Mouse (Mus musculus) lung, postnatal 0 days (tissue): Measurements from ENCODE around the gene Gm11011. TPM values are rescaled to one million over a fixed set of nuclear protein-coding genes. Genes with fewer than 3 reads are reported as not detected.

Experiments
- ATAC-seq: fragments of 200-750 bp; cut with Nextera tagmentation; 2 replicates; pipeline ENCODE4 v1.8.0; 2017; ENCODE audit warnings: moderate library complexity
- DNase-seq: peaks from one replicate; pipeline ENCODE4 v3.0.0-alpha.2; 2016; ENCODE audit warnings: low spot score
- H3K27ac ChIP-seq: fragments of 300-500 bp; sonication (generic); 2 replicates; pipeline ENCODE4 v1.5.1; 2014; ENCODE audit warnings: antibody characterized with exemption, mild to moderate bottlenecking, low read length, mixed read lengths
- H3K27me3 ChIP-seq: fragments of 300-500 bp; sonication (generic); replicated peaks from 2 replicates; pipeline ENCODE4 v1.6.1; 2014; ENCODE audit warnings: low read length, mixed read lengths; ENCODE audit not compliant: insufficient read depth
- H3K36me3 ChIP-seq: fragments of 300-500 bp; sonication (generic); 2 replicates; pipeline ENCODE4 v1.6.1; 2014; ENCODE audit warnings: low read length, mixed read lengths; ENCODE audit not compliant: insufficient read depth
- H3K4me1 ChIP-seq: fragments of 300-500 bp; sonication (generic); 2 replicates; pipeline ENCODE4 v1.6.1; 2014; ENCODE audit warnings: antibody characterized with exemption, low read depth, low read length, mixed read lengths; ENCODE audit not compliant: insufficient read depth
- H3K4me2 ChIP-seq: fragments of 300-500 bp; sonication (generic); replicated peaks from 2 replicates; pipeline ENCODE4 v1.6.1; 2014; ENCODE audit warnings: low read depth, mild to moderate bottlenecking, low read length, moderate library complexity, mixed read lengths
- H3K4me3 ChIP-seq: fragments of 300-500 bp; sonication (generic); 2 replicates; pipeline ENCODE4 v1.5.1; 2014; ENCODE audit warnings: low read depth, low read length
- H3K9ac ChIP-seq: fragments of 300-500 bp; sonication (generic); replicated peaks from 2 replicates; pipeline ENCODE4 v1.6.1; 2014; ENCODE audit warnings: low read depth, mild to moderate bottlenecking
- H3K9me3 ChIP-seq: fragments of 300-500 bp; sonication (generic); 2 replicates; pipeline ENCODE4 v1.6.1; 2016; ENCODE audit warnings: low read length, mixed read lengths
- CTCF ChIP-seq: IDR thresholded peaks from 2 replicates; pipeline ENCODE4 v1.5.1; 2016; ENCODE audit warnings: antibody characterized with exemption, mild to moderate bottlenecking
- EP300 ChIP-seq: IDR thresholded peaks from 2 replicates; pipeline ENCODE4 v1.6.1; 2016; ENCODE audit warnings: antibody characterized with exemption, mild to moderate bottlenecking, control low read depth
- WGBS: fragments of 180-500 bp; shearing (Covaris S2); extraction: QIAGEN DNeasy Blood & Tissue Kit; methylation state at CpG from one replicate; pipeline ENCODE4 v1.1.7; 2014; 5-methylcytosine and 5-hydroxymethylcytosine counted together
- polyA plus RNA-seq: library from polyadenylated mRNA; unstranded; fragments of >200 nt; fragmentation: Nextera tagmentation; extraction: Ambion mirVana; gene quantifications from 2 replicates; pipeline ENCODE4 v1.2.1, GENCODE M21; 2015

The Gm11011 gene
- polyA plus RNA-seq, 1 experiment from 2014 or later: not detected

DNA sequence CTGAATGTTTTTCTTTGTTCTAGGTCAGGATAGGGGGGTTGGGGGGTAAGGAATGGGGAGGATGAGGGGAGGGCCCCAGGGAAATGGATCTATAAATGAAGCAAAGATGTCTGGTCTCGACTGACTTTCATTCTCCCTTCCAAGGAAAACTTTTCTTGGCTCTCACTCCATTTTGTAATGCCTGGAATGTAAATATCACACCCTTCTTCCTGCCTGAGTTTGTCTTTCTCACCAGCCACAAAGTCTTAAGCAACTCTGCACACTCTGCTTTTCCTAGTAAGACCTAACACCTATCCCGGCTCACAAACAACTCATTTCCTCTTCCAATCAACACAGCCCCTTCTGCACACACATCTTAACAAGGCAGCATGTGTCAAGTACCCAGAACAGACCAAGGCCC lies 20.2 kb upstream of the Gm11011 start:
- ATAC-seq (peak; percentile 85), DNase-seq (peak; percentile 91)
- Histone ChIP-seq H3K4me2 (no peak overlapping the region), H3K36me3 (no peaks in the 10 kb centered on the region), H3K4me3 (no peak overlapping the region), H3K9me3 (no peaks in the 10 kb centered on the region), H3K9ac (no peak overlapping the region), H3K27me3 (no peaks in the 10 kb centered on the region), H3K4me1 (peaks cover 8% of the 10 kb centered on the region; the same call in 1 of the 2 replicates), H3K27ac (0 out of 2 replicates have a peak overlapping the region, but pooled peaks have one; percentile 27)
- peak; percentile 68; the same call in 1 of the 2 replicates for TF ChIP-seq EP300
- TF ChIP-seq CTCF: no peak
- 6% methylated on average over 2 of the region's 2 CpGs for WGBS

- no peaks in the 10 kb centered on the region for H3K9me3 ChIP-seq
- H3K9ac ChIP-seq: no peak overlapping the region
- TF ChIP-seq CTCF (no peak), EP300 (no peak)
- H3K36me3 ChIP-seq: no peaks in the 10 kb centered on the region
- peaks cover 8% of the 10 kb centered on the region; the same call in 1 of the 2 replicates for H3K4me1 ChIP-seq
- H3K27me3 ChIP-seq: no peaks in the 10 kb centered on the region
- DNase-seq: peak; percentile 59
- 68% methylated on average over 13 of the region's 13 CpGs for WGBS
- no peak overlapping the region for H3K4me2 ChIP-seq
- no peak overlapping the region for H3K27ac ChIP-seq
- H3K4me3 ChIP-seq: no peak overlapping the region
- peak; percentile 57; the same call in 1 of the 2 replicates for ATAC-seq
Measured at GRCm38 (mm10) chr2:169606901-169607678, 19.5 kb upstream of the Gm11011 start.

GRCm38 (mm10) chr2:169600163-169600562 lies 12.6 kb upstream of the Gm11011 start:
- no peak for TF ChIP-seq EP300
- no peak for TF ChIP-seq CTCF
- no peaks in the 10 kb centered on the region for H3K27me3 ChIP-seq
- no peak overlapping the region for H3K9ac ChIP-seq
- no peaks in the 10 kb centered on the region for H3K9me3 ChIP-seq
- H3K36me3 ChIP-seq: no peaks in the 10 kb centered on the region
- H3K4me3 ChIP-seq: no peak overlapping the region
- H3K27ac ChIP-seq: no peak overlapping the region
- DNase-seq: no peak
- no peak for ATAC-seq
- no peaks in the 10 kb centered on the region for H3K4me1 ChIP-seq
- no peak overlapping the region for H3K4me2 ChIP-seq
- 51% methylated on average over 6 of the region's 6 CpGs for WGBS

GRCm38 (mm10) chr2:169599591-169599990 lies 12.0 kb upstream of the Gm11011 start:
- no peak for ATAC-seq

DNA sequence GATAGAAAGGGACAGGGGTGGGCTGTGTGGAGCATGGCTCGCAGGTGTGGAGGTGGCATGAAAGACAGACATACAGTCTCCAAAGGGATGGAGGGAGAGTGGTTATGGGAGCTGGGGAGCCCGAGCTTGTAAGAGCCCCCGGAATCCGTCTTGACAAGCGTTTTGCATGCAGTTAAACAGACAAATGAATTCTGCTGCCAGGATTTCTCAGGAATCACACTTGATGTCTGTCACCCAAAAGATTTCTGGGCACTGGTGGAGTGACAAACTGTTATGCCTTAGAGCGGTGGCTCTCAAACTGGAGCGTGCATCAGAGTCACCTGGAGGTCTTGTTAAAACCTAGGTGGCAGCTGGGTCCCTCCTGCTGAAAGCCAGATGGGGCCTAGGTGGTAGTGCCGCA lies 10.4 kb upstream of the Gm11011 start:
- Histone ChIP-seq H3K27ac (no peak overlapping the region), H3K9me3 (no peaks in the 10 kb centered on the region), H3K27me3 (no peaks in the 10 kb centered on the region), H3K4me1 (no peaks in the 10 kb centered on the region; the same call in 1 of the 2 replicates), H3K9ac (no peak overlapping the region), H3K4me3 (no peak overlapping the region), H3K36me3 (no peaks in the 10 kb centered on the region), H3K4me2 (no peak overlapping the region)
- DNase-seq (no peak), ATAC-seq (no peak)
- WGBS: 90% methylated on average over 8 of the region's 8 CpGs
- TF ChIP-seq CTCF: no peak
- no peak for TF ChIP-seq EP300

More at GRCm38 (mm10) chr2:169599591-169599990, 12.0 kb upstream of the Gm11011 start:
- Histone ChIP-seq H3K4me1 (no peaks in the 10 kb centered on the region), H3K4me2 (no peak overlapping the region), H3K4me3 (no peak overlapping the region), H3K27me3 (no peaks in the 10 kb centered on the region), H3K9me3 (no peaks in the 10 kb centered on the region), H3K36me3 (no peaks in the 10 kb centered on the region), H3K27ac (no peak overlapping the region), H3K9ac (no peak overlapping the region)
- 66% methylated on average over 4 of the region's 4 CpGs for WGBS
- TF ChIP-seq EP300 (no peak), CTCF (no peak)
- DNase-seq: no peak

DNA sequence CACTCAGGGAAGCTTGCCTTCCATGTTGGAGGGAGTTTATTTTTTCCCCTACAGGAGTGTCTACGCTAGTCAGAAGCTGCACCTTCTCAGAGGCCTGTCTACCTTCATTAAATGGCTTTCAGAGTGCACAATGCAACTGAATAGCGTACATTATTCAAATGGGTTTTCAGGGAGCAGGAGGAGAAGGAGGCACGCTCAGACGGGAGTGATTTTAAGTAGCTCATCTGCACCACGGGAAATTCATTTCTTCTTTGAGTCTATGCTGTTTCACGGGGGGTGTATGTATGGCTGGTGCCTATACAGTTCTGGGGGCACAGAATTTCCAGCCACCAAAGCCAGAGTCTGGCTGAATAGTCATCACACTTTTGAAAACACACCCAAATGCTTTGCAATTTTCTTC lies 9.8 kb upstream of the Gm11011 start:
- no peak overlapping the region for H3K4me3 ChIP-seq
- H3K27ac ChIP-seq: no peak overlapping the region
- H3K9ac ChIP-seq: no peak overlapping the region
- H3K4me1 ChIP-seq: no peaks in the 10 kb centered on the region; the same call in 1 of the 2 replicates
- WGBS: 90% methylated on average over 6 of the region's 6 CpGs
- H3K27me3 ChIP-seq: no peaks in the 10 kb centered on the region
- H3K4me2 ChIP-seq: no peak overlapping the region
- H3K36me3 ChIP-seq: no peaks in the 10 kb centered on the region
- TF ChIP-seq CTCF: no peak
- H3K9me3 ChIP-seq: no peaks in the 10 kb centered on the region
- ATAC-seq (no peak), DNase-seq (no peak)
